Mouse (Mus musculus): ENCODE data around the gene Casc3.
"Not testable (repeated sequence)": the region's sequence is repeated elsewhere in the genome, so short reads cannot be mapped to it uniquely, and the experiment has no call there.

- TF ChIP-seq CTCF (IDR thresholded peaks at IDR 0.05; ENCODE audit: low read depth); EP300 (optimal IDR thresholded peaks at IDR 0.05): not testable (repeated sequence)
Observed at GRCm38 (mm10) chr11:98826071-98826470, 21.4 kb downstream of the Casc3 start.
